Mouse (Mus musculus) forebrain, embryonic 14.5 days (tissue): Measurements from ENCODE around the gene Msantd2. TPM values are rescaled to one million over a fixed set of nuclear protein-coding genes. Genes with fewer than 3 reads are reported as not detected.
A peak's percentile ranks its signal among the peaks of the same experiment; 100 is the strongest.

Experiments used
- ATAC-seq: fragments of 200-750 bp; cut with Nextera tagmentation; 2 replicates; pipeline ENCODE4 v1.8.0; 2017; ENCODE audit warnings: mild to moderate bottlenecking, moderate library complexity
- DNase-seq: peaks from one replicate; pipeline ENCODE4 v3.0.0-alpha.2; 2015; ENCODE audit warnings: low spot score
- H3K27ac ChIP-seq: fragments of 300-500 bp; sonication (generic); 2 replicates; pipeline ENCODE4 v1.5.1; 2014; ENCODE audit warnings: low read depth, mild to moderate bottlenecking, control low read depth, low read length, moderate library complexity
- H3K27me3 ChIP-seq: fragments of 300-500 bp; sonication (generic); replicated peaks from 2 replicates; pipeline ENCODE4 v1.6.1; 2014; ENCODE audit warnings: low read length, control low read depth, mixed read lengths; ENCODE audit not compliant: control insufficient read depth, insufficient read depth
- H3K36me3 ChIP-seq: fragments of 300-500 bp; sonication (generic); 2 replicates; pipeline ENCODE4 v1.6.1; 2014; ENCODE audit warnings: low read length, control low read depth; ENCODE audit not compliant: control insufficient read depth, insufficient read depth
- H3K4me1 ChIP-seq: fragments of 300-500 bp; sonication (generic); 2 replicates; pipeline ENCODE4 v1.6.1; 2014; ENCODE audit warnings: antibody characterized with exemption, low read length, control low read depth; ENCODE audit not compliant: control insufficient read depth, insufficient read depth
- H3K4me2 ChIP-seq: fragments of 300-500 bp; sonication (generic); 2 replicates; pipeline ENCODE4 v1.6.1; 2014; ENCODE audit warnings: mild to moderate bottlenecking, control low read depth, low read length
- H3K4me3 ChIP-seq: fragments of 300-500 bp; sonication (generic); 2 replicates; pipeline ENCODE4 v1.5.1; 2014; ENCODE audit warnings: low read depth, low read length, control low read depth
- H3K9ac ChIP-seq: fragments of 300-500 bp; sonication (generic); 2 replicates; pipeline ENCODE4 v1.6.1; 2014; ENCODE audit warnings: mild to moderate bottlenecking, low read length, control low read depth, moderate library complexity
- H3K9me3 ChIP-seq: fragments of 300-500 bp; sonication (generic); replicated peaks from 2 replicates; pipeline ENCODE4 v1.6.1; 2016; ENCODE audit warnings: low read length, control low read depth, mixed read lengths; ENCODE audit not compliant: control insufficient read depth
- whole genome bisulfite sequencing: fragments of 180-500 bp; shearing (Covaris S2); extraction: QIAGEN DNeasy Blood & Tissue Kit; methylation state at CpG from one replicate; pipeline ENCODE4 v1.1.7; 2014; 5-methylcytosine and 5-hydroxymethylcytosine counted together
- polyA plus RNA-seq: library from polyadenylated mRNA; unstranded; fragments of >200 nt; fragmentation: Nextera tagmentation; extraction: Ambion mirVana; gene quantifications from 2 replicates; pipeline ENCODE4 v1.2.1, GENCODE M21; 2014

Gene Msantd2
- polyA plus RNA-seq, 1 experiment from 2014 or later, result 29.2 TPM

GRCm38 (mm10) chr9:37567892-37568604 is 78.9 kb downstream of the Msantd2 start:
- ATAC-seq (0 out of 2 replicates have a peak, but pooled peaks have one; percentile 20), DNase-seq (no peak)
- Histone ChIP-seq H3K9ac (no peak overlapping the region), H3K4me2 (no peak overlapping the region), H3K36me3 (no peaks in the 10 kb centered on the region), H3K27me3 (no peaks in the 10 kb centered on the region), H3K9me3 (no peaks in the 10 kb centered on the region), H3K27ac (no peak overlapping the region), H3K4me3 (no peak overlapping the region), H3K4me1 (peaks cover 7% of the 10 kb centered on the region; the same call in 1 of the 2 replicates)
- 57% methylated on average over 15 of the region's 15 CpGs for WGBS

- DNase-seq (no peak), ATAC-seq (0 out of 2 replicates have a peak, but pooled peaks have one; percentile 23)
- Histone ChIP-seq H3K36me3 (no peaks in the 10 kb centered on the region), H3K4me1 (peaks cover 7% of the 10 kb centered on the region; the same call in 1 of the 2 replicates), H3K4me3 (no peak overlapping the region), H3K27me3 (no peaks in the 10 kb centered on the region), H3K9me3 (no peaks in the 10 kb centered on the region), H3K9ac (no peak overlapping the region), H3K4me2 (no peak overlapping the region), H3K27ac (no peak overlapping the region)
- 37% methylated on average over 4 of the region's 4 CpGs for WGBS
Measured at GRCm38 (mm10) chr9:37568605-37569214, 79.6 kb downstream of the Msantd2 start.

- Histone ChIP-seq H3K27me3 (no peaks in the 10 kb centered on the region), H3K27ac (no peak overlapping the region), H3K9me3 (no peaks in the 10 kb centered on the region), H3K4me2 (no peak overlapping the region), H3K9ac (no peak overlapping the region), H3K4me1 (peaks cover 7% of the 10 kb centered on the region; the same call in 1 of the 2 replicates), H3K36me3 (no peaks in the 10 kb centered on the region), H3K4me3 (no peak overlapping the region)
- no peak for ATAC-seq
- DNase-seq, result no peak
- WGBS, result 78% methylated on average over 2 of the region's 2 CpGs
Measured at GRCm38 (mm10) chr9:37569231-37569835, 80.2 kb downstream of the Msantd2 start.

GRCm38 (mm10) chr9:37572204-37572876 is 83.2 kb downstream of the Msantd2 start:
- ATAC-seq (no peak), DNase-seq (no peak)
- peaks cover 14% of the 10 kb centered on the region; the same call in 1 of the 2 replicates for H3K4me1 ChIP-seq
- no peak overlapping the region for H3K4me2 ChIP-seq
- WGBS, result 68% methylated on average over 3 of the region's 3 CpGs
- no peaks in the 10 kb centered on the region for H3K36me3 ChIP-seq
- H3K27me3 ChIP-seq, result no peaks in the 10 kb centered on the region
- no peak overlapping the region for H3K9ac ChIP-seq
- no peaks in the 10 kb centered on the region for H3K9me3 ChIP-seq
- H3K4me3 ChIP-seq, result no peak overlapping the region
- H3K27ac ChIP-seq, result no peak overlapping the region

Other genes starting within 250 kb of the Msantd2 start
- gene Slc37a2, start 233.6 kb upstream of the Msantd2 start, polyA plus RNA-seq, result 0.88 and 1.1 TPM in 2 replicates
- gene Ccdc15, start 140.9 kb upstream of the Msantd2 start, polyA plus RNA-seq, result 5.3 and 7.1 TPM in 2 replicates
- 1.9 and 4.5 TPM in 2 replicates for gene Hepacam, start 122.0 kb upstream of the Msantd2 start, polyA plus RNA-seq
- 3.3 and 3.7 TPM in 2 replicates for gene Robo4, start 87.4 kb upstream of the Msantd2 start, polyA plus RNA-seq
- 2.5 and 2.6 TPM in 2 replicates for gene Robo3, start 56.1 kb upstream of the Msantd2 start, polyA plus RNA-seq
- gene Esam, start 38.8 kb downstream of the Msantd2 start, polyA plus RNA-seq, result 32.9 and 44.0 TPM in 2 replicates
- gene Vsig2, start 49.9 kb downstream of the Msantd2 start, polyA plus RNA-seq, result 0.82 TPM in 1 of 2 replicates, not detected in the other
- 7.4 and 14.8 TPM in 2 replicates for gene Nrgn, start 63.6 kb downstream of the Msantd2 start, polyA plus RNA-seq
- 8.5 and 10.5 TPM in 2 replicates for gene Siae, start 66.4 kb downstream of the Msantd2 start, polyA plus RNA-seq
- 11.0 and 12.6 TPM in 2 replicates for gene Spa17, start 124.4 kb downstream of the Msantd2 start, polyA plus RNA-seq
- 97.4 and 98.2 TPM in 2 replicates for gene Tbrg1, start 168.0 kb downstream of the Msantd2 start, polyA plus RNA-seq
- gene Panx3, start 179.9 kb downstream of the Msantd2 start, polyA plus RNA-seq, result not detected in 2 replicates
- gene Olfr160, start 226.9 kb downstream of the Msantd2 start, polyA plus RNA-seq, result not detected in 2 replicates